Mouse (Mus musculus) forebrain, embryonic 12.5 days (tissue): ENCODE measurements around the gene Nrf1. TPM values are rescaled to one million over a fixed set of nuclear protein-coding genes. Genes with fewer than 3 reads are reported as not detected.
A peak's percentile ranks its signal among the peaks of the same experiment; 100 is the strongest.

Source experiments
- ATAC-seq: fragments of 200-750 bp; cut with Nextera tagmentation; 2 replicates; pipeline ENCODE4 v1.8.0; 2017; ENCODE audit warnings: moderate TSS enrichment; ENCODE audit not compliant: low FRiP score
- H3K27ac ChIP-seq: fragments of 300-500 bp; sonication (generic); 2 replicates; pipeline ENCODE4 v1.5.1; 2016; ENCODE audit warnings: mild to moderate bottlenecking
- H3K27me3 ChIP-seq: fragments of 300-500 bp; sonication (generic); 2 replicates; pipeline ENCODE4 v1.6.1; 2016; ENCODE audit warnings: mild to moderate bottlenecking
- H3K36me3 ChIP-seq: fragments of 300-500 bp; sonication (generic); replicated peaks from 2 replicates; pipeline ENCODE4 v1.6.1; 2016; ENCODE audit warnings: mild to moderate bottlenecking
- H3K4me1 ChIP-seq: fragments of 300-500 bp; sonication (generic); 2 replicates; pipeline ENCODE4 v1.6.1; 2016
- H3K4me2 ChIP-seq: fragments of 300-500 bp; sonication (generic); 2 replicates; pipeline ENCODE4 v1.6.1; 2016; ENCODE audit warnings: mild to moderate bottlenecking, moderate library complexity
- H3K4me3 ChIP-seq: fragments of 300-500 bp; sonication (generic); replicated peaks from 2 replicates; pipeline ENCODE4 v1.5.1; 2016; ENCODE audit warnings: mild to moderate bottlenecking
- H3K9ac ChIP-seq: fragments of 300-500 bp; sonication (generic); 2 replicates; pipeline ENCODE4 v1.6.1; 2016; ENCODE audit warnings: mild to moderate bottlenecking
- H3K9me3 ChIP-seq: fragments of 300-500 bp; sonication (generic); 2 replicates; pipeline ENCODE4 v1.6.1; 2016
- WGBS: fragments of 180-500 bp; shearing (Covaris S2); methylation state at CpG from one replicate; pipeline ENCODE4 v1.1.7; 2016; 5-methylcytosine and 5-hydroxymethylcytosine counted together
- polyA plus RNA-seq: library from polyadenylated mRNA; unstranded; fragments of >200 nt; fragmentation: Nextera tagmentation; extraction: Ambion mirVana; gene quantifications from 2 replicates; pipeline ENCODE4 v1.2.1, GENCODE M21; 2016

The Nrf1 gene
- polyA plus RNA-seq: 82.4 and 83.4 TPM in 2 replicates

DNA sequence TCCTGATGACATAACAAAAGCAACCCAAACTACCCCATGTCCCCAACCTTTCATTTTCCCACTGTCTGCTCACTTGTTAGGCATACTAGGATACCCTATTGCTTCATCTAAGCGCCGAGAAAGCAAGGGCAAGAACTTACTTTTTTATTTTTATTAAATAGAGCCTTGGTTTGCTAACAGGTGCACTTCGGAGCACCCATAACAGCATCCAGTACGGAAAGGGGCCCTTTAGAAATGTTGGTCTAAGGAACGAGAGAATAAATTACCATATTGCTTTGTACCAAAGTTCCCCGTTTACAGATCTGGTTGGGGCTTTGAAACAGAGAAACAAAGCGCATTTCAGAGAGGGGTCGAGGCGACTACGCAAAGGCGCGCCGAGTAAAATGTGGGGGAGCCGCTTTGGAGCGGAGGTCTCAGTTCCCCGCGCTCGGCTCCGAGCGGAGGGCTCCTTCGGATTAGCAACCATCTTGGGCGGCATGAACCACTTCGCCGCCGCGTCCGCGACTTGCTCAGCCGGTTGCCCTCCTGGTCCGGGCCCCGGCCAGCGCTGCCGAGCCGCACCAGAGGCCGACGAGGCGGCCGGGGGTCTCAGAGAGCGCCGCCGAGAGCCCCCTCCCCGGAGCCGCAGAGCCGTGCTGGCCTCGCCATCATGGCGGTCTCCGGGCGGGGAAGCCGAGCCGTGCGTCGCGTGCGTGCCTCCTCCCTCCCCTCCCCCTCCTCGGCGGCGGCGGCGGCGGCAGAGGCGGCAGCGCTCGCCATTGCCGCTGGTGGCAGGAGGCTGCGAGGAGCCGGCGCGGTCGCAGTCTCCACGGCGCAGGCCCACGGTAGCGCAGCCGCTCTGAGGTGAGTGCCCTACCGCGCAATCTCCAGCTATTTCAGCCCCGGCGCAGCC lies at the start of gene Nrf1:
Nrf1 (plus strand) TSS at position 718 of the 892 bp plus-strand sequence.
- ATAC-seq: peak; percentile 94
- Histone ChIP-seq H3K9ac (peak within 1 kb of the TSS; percentile 100), H3K4me1 (peaks cover 28% of the 10 kb centered on the region), H3K27ac (peak within 1 kb of the TSS; percentile 100), H3K36me3 (no peaks in the 10 kb centered on the region), H3K27me3 (no peaks in the 10 kb centered on the region), H3K9me3 (no peaks in the 10 kb centered on the region), H3K4me3 (peak within 1 kb of the TSS; percentile 99), H3K4me2 (peak within 1 kb of the TSS; percentile 75)
- under 1% methylated on average over 70 of the region's 78 CpGs for WGBS

DNA sequence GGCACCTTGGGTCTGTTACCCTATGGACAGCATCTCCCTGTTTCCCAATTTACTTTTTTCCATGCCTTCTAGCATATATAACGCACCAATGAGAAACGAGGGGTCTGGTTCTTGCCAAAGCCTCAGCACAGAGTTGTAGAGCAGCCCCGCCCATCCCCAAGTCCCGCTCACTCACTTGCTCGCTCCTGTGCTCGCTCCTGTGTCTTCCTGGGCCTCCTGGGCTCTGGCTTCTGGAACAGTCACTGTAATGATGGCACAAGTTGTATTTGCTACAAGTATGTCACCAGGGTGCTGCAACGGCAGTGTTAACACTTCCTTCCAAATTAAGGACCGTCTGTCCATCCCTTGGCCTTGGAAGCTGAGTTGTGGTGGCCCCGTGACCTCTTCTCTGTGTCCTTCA lies 49.6 kb upstream of the Nrf1 start:
- ATAC-seq: no peak
- H3K9me3 ChIP-seq: no peaks in the 10 kb centered on the region

DNA sequence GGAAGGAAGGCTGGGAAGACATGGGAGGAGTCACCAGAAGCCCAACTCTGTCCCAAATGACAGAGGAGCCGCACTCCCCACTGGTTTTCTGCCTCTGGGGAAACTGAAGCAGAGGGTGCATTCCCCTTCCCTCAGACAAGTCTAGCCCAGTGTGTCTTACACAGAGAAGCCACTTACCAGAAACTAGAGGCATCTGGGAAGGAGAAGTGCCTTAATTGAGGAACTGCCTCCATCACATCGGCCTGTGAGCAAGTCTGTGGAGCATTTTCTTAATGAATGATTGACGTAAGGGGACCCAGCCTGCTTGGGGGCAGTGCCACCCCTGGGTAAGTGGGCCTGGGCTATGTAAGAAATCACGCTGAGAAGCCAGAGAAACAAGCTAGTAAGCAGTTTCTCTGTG lies 49.0 kb upstream of the Nrf1 start:
- Histone ChIP-seq H3K27me3 (no peaks in the 10 kb centered on the region), H3K36me3 (no peaks in the 10 kb centered on the region), H3K4me2 (no peak overlapping the region), H3K4me3 (no peak overlapping the region), H3K9me3 (no peaks in the 10 kb centered on the region), H3K9ac (no peak overlapping the region), H3K4me1 (no peaks in the 10 kb centered on the region), H3K27ac (no peak overlapping the region)
- WGBS: 68% methylated on average over 4 of the region's 4 CpGs
- ATAC-seq: no peak

More for the DNA sequence above, 49.6 kb upstream of the Nrf1 start:
- Histone ChIP-seq H3K4me1 (no peaks in the 10 kb centered on the region), H3K27me3 (no peaks in the 10 kb centered on the region), H3K4me2 (no peak overlapping the region), H3K9ac (no peak overlapping the region), H3K4me3 (no peak overlapping the region), H3K36me3 (no peaks in the 10 kb centered on the region), H3K27ac (no peak overlapping the region)
- 78% methylated on average over 9 of the region's 9 CpGs for WGBS

DNA sequence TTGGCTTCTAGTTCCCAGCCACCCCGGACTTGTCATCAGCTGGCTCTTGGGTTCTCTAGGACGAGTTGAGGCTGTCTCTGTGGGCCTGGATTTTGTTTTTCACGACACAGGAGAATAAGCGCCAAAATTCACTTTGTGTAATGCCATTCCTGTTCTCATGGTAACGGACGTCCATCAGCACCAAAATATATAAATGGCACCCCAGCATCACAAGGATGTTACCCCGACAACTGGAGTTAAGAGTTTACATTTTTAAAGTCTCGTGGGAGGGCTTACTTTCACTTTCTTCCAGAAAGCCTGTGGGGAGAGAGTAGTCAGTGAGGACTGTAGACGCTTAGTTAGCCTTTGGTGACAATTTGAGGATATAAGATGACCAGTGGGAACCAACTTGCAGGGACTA lies 45.2 kb upstream of the Nrf1 start:
- H3K9ac ChIP-seq: no peak overlapping the region
- H3K36me3 ChIP-seq: no peaks in the 10 kb centered on the region
- no peak overlapping the region for H3K27ac ChIP-seq
- no peak overlapping the region for H3K4me3 ChIP-seq
- WGBS: 80% methylated on average over 9 of the region's 9 CpGs
- H3K4me2 ChIP-seq: no peak overlapping the region
- H3K27me3 ChIP-seq: no peaks in the 10 kb centered on the region
- ATAC-seq: no peak
- no peaks in the 10 kb centered on the region for H3K9me3 ChIP-seq
- no peaks in the 10 kb centered on the region for H3K4me1 ChIP-seq

DNA sequence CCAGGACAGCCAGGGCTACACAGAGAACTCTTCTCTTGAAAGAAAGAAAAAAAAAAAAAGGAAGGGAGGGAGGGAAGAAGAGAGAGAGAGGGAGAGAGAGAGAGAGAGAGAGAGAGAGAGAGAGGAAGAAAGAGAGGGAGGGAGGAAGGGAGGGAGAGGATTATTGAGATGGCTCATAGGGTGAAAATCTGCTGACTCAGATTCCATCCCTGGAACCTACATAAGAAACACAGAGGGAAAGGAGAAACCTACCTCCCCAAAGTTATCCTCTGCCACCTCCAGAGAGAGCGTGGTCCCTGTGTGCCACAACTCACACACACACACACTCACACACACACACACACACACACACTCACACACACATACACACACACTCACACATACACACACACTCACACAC lies 41.9 kb upstream of the Nrf1 start:
- H3K4me2 ChIP-seq: no peak overlapping the region
- no peak overlapping the region for H3K27ac ChIP-seq
- H3K4me1 ChIP-seq: no peaks in the 10 kb centered on the region
- no peaks in the 10 kb centered on the region for H3K9me3 ChIP-seq
- no peaks in the 10 kb centered on the region for H3K36me3 ChIP-seq
- no peak overlapping the region for H3K4me3 ChIP-seq
- H3K9ac ChIP-seq: no peak overlapping the region
- WGBS: 85% methylated on average over 1 of the region's 1 CpGs
- H3K27me3 ChIP-seq: no peaks in the 10 kb centered on the region
- ATAC-seq: no peak

DNA sequence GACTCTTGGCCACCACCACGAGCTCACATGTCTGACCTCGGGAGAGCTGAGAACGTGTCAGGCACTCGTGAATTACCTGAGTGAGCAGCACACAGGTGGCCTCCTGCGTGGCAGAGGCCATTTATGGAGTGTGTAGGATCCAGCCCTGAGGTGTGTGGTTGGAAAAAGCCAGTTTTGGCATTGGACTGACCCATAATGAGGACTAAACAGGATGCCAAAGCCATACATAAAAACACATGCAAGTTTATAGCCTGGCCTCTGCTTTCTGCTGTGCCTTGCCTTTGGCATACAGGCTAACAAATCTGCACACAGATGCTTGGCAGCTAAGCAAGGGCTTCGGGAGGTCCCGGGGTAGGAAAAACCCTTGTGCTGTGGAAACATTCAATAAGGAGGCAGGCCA lies 38.6 kb upstream of the Nrf1 start:
- Histone ChIP-seq H3K9ac (no peak overlapping the region), H3K4me1 (no peaks in the 10 kb centered on the region), H3K36me3 (no peaks in the 10 kb centered on the region), H3K4me2 (no peak overlapping the region), H3K4me3 (no peak overlapping the region), H3K27ac (no peak overlapping the region), H3K9me3 (no peaks in the 10 kb centered on the region), H3K27me3 (no peaks in the 10 kb centered on the region)
- WGBS: 82% methylated on average over 7 of the region's 7 CpGs
- ATAC-seq: no peak

DNA sequence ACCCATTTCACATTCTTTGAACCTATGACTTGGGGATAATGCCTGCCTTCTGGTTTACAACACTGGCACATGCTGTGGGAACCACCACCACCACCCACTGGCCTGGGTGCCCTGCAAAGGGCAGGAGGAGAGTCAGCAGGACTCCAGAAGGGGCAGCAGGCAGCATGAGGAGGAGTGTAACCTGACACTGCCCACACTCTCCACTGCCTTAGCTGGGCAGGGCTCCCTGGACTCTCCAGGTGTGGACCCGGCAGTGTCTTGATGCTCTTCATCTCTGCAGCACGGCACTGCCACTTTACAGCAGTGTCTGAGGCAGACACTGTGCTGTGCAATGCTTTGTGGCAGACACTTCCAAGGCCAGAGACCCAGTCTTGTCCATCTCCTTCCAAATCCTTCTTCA lies 34.3 kb upstream of the Nrf1 start:
- no peak overlapping the region for H3K4me3 ChIP-seq
- H3K27me3 ChIP-seq: no peaks in the 10 kb centered on the region
- no peaks in the 10 kb centered on the region for H3K4me1 ChIP-seq
- 51% methylated on average over 2 of the region's 2 CpGs for WGBS
- ATAC-seq: no peak
- no peak overlapping the region for H3K4me2 ChIP-seq
- no peaks in the 10 kb centered on the region for H3K9me3 ChIP-seq
- H3K36me3 ChIP-seq: no peaks in the 10 kb centered on the region
- no peak overlapping the region for H3K9ac ChIP-seq
- no peak overlapping the region for H3K27ac ChIP-seq

DNA sequence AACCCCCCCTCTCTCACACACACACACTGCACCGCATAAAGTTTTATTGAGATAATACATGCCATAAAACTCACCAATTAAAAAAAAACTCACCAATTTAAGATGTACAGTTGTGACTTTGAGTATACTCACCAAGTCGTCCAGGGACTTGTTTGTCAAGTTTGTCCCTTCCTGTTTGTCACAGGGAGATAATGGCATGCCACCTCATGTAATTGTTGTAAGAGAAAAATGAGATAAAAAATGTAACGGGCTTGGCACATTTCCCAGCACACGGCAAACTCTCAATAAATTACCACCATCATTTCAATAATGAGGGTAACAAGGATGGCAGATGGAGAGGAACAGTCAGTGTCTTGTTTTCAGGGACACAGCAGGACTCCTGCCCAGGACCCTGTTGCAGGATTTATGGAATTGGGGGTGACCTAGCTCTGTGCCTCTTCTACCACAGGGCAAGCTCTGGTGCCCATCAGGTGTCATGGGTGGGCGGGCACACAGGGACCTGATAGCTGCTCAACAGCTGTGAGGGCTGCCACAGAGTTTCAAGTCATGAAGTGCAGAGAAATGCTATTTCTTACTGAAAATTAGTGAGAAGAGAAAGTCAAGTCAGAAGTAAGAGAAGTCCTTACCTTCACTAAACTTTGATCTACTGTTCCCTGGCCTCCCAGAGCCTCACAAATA lies 33.5 kb upstream of the Nrf1 start:
- Histone ChIP-seq H3K27ac (no peak overlapping the region), H3K4me1 (no peaks in the 10 kb centered on the region), H3K4me2 (no peak overlapping the region), H3K9me3 (no peaks in the 10 kb centered on the region), H3K27me3 (no peaks in the 10 kb centered on the region), H3K4me3 (no peak overlapping the region), H3K36me3 (no peaks in the 10 kb centered on the region), H3K9ac (no peak overlapping the region)
- no peak for ATAC-seq
- 81% methylated on average over 5 of the region's 5 CpGs for WGBS

DNA sequence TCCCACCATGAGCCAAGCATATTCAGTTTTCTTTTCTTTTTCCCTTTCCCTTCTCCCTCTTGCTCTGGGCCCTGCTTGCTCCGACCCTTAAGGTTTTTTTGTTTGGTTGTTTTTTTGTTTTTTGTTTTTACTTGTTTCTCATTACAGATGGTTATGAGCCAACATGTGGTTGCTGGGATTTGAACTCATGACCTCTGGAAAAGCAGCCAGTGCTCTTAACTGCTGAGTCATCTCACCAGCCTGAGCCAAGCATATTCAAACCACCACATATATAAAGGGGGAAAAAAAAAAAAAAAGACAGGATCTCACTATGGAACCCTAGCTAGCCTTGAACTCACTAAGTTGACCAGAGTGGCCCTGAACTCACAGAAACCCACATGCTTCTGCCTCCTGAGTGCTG lies 26.5 kb upstream of the Nrf1 start:
- Histone ChIP-seq H3K9me3 (no peaks in the 10 kb centered on the region), H3K9ac (no peak overlapping the region), H3K36me3 (no peaks in the 10 kb centered on the region), H3K27me3 (no peaks in the 10 kb centered on the region), H3K4me3 (no peak overlapping the region), H3K4me2 (no peak overlapping the region), H3K27ac (no peak overlapping the region), H3K4me1 (no peaks in the 10 kb centered on the region)
- ATAC-seq: no peak
- WGBS: 84% methylated on average over 1 of the region's 1 CpGs

DNA sequence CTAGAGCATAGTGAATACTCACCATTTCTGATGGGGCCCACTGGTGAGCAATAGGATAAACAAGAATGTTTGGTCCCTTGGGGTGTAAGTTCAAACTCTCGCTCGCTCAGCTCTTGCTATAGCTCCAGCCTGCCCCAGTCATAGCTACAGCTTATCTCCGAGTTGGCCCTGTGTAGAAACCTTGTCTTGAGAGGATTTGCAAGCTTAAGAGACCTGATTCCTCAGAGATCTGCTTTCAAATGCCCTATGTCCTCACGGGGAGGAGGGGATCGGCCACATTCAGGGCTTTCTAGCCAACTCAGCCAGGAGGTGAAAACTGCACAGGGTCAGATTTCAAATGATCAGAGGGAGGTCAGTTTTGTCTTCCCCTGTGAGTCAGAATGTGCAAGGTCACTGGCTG lies 26.1 kb upstream of the Nrf1 start:
- no peak for ATAC-seq
- Histone ChIP-seq H3K27ac (no peak overlapping the region), H3K4me1 (no peaks in the 10 kb centered on the region), H3K9ac (no peak overlapping the region), H3K4me2 (no peak overlapping the region), H3K4me3 (no peak overlapping the region), H3K36me3 (no peaks in the 10 kb centered on the region), H3K27me3 (no peaks in the 10 kb centered on the region), H3K9me3 (no peaks in the 10 kb centered on the region)
- WGBS: 65% methylated on average over 5 of the region's 5 CpGs

DNA sequence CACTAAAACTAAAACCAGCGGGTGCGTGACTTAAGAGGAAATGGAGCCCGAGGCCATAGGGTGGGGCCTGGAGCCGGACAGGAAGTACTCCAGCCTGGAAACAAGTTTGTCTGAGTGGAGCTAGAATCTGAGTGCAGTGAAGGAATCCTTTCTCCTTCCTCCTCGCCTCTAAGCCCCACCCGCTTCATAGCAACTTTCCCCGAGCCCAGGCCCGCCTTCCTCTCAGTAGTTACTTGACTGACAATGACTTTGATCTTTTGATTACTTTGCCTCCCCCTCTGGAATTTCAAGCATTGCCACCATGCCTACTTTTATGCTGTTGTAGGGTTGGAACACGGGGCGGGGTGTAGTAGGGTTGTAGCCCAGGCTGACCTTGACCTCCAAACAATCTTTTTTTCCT lies 21.0 kb upstream of the Nrf1 start:
- Histone ChIP-seq H3K27ac (no peak overlapping the region), H3K9me3 (no peaks in the 10 kb centered on the region), H3K4me3 (no peak overlapping the region), H3K4me1 (no peaks in the 10 kb centered on the region), H3K4me2 (no peak overlapping the region), H3K9ac (no peak overlapping the region), H3K27me3 (no peaks in the 10 kb centered on the region), H3K36me3 (no peaks in the 10 kb centered on the region)
- 63% methylated on average over 10 of the region's 10 CpGs for WGBS
- no peak for ATAC-seq

DNA sequence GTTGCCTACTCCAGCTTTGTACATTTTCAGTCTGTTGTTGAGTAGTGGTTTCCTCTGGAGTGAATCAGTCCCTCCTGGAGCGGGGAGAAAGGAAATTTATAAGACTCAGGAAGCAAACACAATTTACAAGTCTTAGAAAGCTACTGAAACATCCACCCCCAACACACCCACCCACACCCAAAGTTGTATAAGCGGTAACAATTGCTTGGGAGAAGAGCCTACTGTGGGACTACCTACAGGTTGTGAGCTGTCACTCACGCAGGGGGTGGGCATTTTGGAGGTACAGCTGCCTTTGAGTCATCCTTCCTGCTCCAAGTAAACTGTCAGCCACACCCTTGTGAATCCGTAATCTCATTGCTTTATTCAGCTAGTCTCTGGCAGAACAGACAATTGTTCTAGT lies 19.4 kb upstream of the Nrf1 start:
- ATAC-seq: no peak
- no peak overlapping the region for H3K4me3 ChIP-seq
- no peaks in the 10 kb centered on the region for H3K9me3 ChIP-seq
- H3K4me1 ChIP-seq: no peaks in the 10 kb centered on the region
- no peaks in the 10 kb centered on the region for H3K36me3 ChIP-seq
- no peak overlapping the region for H3K4me2 ChIP-seq
- H3K9ac ChIP-seq: no peak overlapping the region
- H3K27ac ChIP-seq: no peak overlapping the region
- WGBS: 82% methylated on average over 4 of the region's 4 CpGs
- H3K27me3 ChIP-seq: no peaks in the 10 kb centered on the region

DNA sequence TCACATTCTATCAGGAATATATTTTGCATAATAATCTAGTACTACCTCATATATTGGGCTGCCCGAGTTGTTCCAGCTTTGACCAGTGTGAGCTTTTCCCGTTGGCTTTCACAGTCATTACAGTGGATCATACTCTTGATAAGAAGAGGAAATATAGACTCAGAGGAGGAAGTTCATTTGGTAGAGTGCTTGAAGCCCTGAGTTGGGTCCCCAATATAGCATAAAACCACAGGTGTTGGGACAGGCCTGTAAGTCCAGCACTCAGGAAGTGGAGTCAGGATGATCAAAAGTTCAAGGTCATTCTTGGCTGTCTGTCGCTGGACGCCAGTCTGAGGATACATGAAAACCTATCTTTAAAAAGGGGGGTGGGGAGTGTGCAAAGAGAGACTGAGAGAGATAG lies 12.7 kb upstream of the Nrf1 start:
- H3K27ac ChIP-seq: no peak overlapping the region
- no peaks in the 10 kb centered on the region for H3K36me3 ChIP-seq
- H3K4me1 ChIP-seq: no peaks in the 10 kb centered on the region
- no peak overlapping the region for H3K4me2 ChIP-seq
- no peak overlapping the region for H3K9ac ChIP-seq
- H3K4me3 ChIP-seq: no peak overlapping the region
- no peaks in the 10 kb centered on the region for H3K9me3 ChIP-seq
- no peaks in the 10 kb centered on the region for H3K27me3 ChIP-seq
- WGBS: 90% methylated on average over 4 of the region's 4 CpGs
- no peak for ATAC-seq
